Mouse (Mus musculus): ENCODE data around the gene Ambp.

Ambp gene

DNA sequence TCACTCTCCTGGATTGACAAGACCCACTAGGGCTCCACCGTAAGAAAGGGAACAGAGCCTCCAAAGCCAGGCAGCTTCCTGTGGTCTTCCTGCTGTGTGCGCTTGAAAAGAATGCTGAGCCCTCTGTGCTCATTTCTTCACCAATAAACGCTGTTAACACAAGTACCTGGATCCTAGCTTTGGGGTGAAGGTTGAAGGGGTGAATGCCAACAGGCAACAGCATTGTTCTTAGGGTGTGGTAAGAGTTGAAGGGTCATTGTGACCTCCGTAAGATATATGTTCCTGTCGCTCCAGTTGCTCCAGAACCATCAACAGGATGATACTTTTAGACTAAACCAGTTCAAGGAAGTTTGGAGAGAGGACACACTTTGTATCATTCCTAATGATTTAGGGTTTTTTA lies at the start of gene Ambp:
TSS of gene Ambp (minus strand) at position 101 of the 400 bp plus-strand sequence.
- DNase-seq = no peak

DNA sequence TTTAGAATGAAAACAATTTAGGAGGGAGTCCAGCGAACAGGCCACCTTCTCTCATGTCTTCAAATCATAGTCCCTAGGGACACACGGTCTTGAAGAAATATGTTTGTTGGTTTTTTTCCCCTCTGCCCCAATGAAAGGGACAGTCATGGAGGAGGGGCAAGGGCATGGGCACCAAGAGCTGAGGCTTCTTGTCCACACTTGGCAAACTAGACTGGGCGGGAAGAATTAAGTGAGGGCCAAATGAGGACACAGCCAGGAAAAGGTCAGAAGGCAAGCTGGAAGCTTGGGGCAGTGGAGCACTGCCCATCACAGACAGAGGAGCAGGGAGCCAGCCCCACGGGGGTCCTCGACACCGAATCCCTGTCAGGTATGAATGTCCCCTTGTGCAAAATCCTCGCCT lies 49.3 kb upstream of the Ambp start:
- no peak for DNase-seq

DNA sequence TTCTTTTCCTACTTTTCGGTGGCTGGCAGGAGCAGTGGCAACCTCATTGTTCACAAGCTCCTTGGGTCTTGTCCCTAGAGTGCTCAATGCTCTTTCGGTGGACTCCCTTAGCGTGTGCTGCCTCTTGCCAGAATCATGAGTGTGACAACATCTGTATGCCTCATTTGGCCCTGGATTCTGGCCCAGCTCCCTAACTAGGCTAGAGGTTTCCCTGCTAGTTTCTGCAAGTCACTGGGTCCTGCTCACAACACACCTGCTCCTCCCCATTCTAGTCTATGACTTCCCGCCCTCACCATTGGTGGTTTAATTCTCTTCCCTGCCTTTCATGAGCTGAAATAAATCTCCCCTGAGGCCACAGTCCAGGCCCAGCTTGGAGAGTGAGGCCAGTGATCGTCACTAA lies 44.8 kb upstream of the Ambp start:
- no peak for DNase-seq

DNA sequence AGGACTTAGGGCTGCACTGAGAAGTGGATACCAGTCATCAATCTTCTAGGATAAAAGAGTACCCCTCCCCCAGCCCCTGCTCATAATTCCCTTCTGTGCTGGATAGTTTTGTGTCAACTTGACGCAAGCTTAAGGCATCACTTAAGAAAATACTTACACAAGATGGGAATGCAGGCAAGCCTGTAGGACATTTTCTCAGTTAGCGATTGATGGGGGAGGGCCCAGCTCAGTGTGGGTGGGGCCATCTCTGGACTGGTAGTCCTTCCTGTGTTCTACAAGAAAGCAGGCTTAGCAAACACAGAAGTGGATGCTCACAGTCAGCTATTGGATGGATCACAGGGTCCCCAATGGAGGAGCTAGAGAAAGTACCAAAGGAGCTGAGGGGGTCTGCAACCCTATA lies 39.8 kb upstream of the Ambp start:
- DNase-seq = no peak

DNA sequence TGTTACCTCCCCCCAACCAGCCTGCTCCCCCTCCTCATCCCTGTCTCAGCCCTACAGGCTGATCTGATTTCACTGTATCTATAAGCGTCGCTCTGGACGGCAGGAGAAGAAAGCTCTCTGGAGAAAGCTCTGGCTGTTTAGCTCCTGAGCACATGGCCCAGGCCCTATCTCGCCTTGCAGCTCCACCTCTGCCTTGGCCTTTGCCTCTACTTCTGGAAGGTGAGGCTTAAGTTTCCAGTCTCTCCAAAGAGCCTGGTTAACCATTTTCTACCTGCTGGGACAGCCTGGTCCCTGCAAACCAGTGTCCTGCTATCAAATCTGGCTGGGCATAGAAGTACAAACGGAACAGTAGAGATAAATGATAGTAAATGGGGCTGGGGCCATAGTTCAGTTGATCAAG lies 37.0 kb upstream of the Ambp start:
- no peak for DNase-seq

DNA sequence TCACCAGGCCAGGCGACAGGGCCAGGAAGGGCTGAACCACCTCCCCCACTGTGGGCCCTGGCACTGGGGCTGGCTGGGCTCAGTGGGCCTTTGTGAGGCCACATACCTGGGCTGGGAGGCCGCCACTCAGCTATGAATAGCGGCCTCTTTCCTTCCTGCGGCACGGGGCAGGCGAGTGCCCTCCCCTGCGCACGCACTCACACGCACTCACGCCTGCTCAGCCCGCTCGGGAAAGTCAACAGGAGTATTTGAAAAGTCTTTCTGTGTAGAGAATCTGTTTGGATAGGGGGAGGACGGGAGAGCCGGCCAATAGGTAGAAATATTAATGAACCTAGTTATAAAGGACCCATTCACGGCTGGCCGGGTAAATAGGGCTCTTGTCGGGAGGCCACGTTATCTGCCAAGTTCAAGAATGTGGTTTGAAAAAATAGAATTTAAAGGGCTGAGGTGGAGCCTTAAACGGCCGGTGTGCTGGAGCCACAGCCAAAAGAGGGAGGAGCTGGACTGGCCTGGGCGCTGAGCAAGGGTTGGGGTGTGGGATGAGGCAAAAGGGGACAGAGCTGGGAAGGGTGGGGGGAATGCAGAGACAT lies 31.8 kb upstream of the Ambp start:
- peak; percentile 26 for DNase-seq

DNA sequence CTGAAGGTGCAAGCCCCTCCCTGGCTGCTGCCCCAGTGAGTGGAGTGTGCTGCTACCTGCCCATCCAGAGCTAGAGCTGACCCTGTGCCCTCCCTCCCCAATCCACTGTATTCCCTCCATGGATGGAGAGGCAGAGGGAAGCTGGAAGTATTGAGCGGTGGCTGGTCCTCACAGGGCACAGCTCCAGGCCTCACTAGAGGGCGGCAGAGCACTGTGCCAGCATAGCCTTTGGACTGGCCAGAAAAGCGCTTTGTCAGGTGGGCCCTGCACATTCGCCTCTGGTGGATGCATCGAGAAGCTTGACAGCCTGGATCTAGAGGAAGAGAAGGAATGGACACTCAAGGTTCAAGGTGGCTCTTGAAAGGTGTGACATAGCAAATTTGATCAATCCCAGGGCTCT lies 27.0 kb upstream of the Ambp start:
- peak; percentile 84 for DNase-seq

DNA sequence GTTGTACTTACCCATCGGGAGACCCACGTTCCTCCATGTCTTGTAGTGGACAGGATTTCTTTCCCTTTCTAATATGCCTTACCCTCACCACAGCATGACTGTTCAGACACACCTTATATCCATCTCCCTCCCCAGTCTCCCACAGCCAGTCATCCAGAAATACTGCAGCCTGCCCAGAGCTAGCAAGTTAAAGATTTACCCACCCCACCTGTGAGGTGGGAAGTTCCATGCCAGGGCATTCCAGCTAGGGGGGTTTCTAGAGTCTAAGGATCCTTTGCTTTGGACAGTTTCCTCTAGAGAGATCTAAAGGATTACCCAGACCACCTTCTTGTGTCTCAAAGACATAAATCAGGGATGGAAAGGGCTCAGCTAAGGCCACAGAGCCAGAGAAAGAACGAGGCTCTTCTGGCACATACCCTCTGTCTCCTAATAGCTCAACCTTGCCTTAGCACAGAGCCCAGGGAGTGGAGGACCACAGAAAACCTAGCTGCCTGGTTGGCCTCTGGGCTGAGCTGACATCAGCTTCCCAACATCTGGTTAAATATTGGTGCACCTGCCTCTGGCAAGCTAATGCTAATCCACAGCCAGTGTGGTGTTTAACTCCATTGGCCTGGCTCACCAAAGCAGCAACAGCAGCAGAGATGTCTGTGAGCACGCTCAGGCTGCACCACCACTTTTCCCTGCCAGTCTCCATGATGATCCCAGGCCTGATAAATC lies 17.5 kb upstream of the Ambp start, which contains the start of gene Kif12:
TSS of gene Kif12 (minus strand) at position 163 of the 717 bp plus-strand sequence.
- DNase-seq = no peak

DNA sequence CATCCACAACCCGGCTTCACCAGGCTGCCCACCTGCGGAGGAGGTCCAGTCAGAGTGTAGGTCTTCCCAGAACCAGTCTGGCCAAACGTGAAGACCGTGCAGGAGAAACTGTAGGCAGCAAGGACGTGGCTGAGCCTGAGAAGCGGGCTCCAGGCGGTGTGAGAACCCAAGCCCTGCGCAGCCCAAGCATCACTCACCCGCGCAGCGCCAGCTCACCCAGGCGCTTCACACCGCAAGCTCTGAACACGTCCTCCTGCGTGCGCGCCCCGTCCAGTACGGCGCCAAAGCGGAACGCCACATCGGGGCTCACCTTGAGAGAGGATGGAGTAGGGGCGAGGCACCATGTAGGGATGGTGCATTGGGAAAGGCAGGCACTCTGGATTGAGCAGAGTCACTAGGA lies 16.5 kb upstream of the Ambp start:
- no peak for DNase-seq

DNA sequence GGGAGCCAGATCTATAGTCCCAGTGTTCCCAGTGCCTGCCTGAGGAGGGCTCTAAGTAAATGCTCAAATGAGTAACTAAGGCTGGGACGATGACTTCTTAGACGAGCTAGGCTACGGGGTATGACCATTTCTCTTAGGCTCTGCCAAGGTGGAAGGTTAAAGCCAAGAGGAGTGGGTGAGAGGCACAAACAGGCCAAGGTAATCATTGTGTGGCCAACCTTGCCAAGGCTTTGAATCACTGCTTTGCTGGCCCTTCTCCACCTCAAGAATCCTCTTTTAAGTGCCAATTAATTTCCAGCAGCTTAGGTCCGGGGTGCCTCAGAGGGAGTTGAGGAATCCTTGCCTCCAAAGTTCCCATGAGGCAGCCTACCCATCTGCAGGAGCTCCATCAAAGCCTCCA lies 15.5 kb upstream of the Ambp start:
- DNase-seq = no peak

DNA sequence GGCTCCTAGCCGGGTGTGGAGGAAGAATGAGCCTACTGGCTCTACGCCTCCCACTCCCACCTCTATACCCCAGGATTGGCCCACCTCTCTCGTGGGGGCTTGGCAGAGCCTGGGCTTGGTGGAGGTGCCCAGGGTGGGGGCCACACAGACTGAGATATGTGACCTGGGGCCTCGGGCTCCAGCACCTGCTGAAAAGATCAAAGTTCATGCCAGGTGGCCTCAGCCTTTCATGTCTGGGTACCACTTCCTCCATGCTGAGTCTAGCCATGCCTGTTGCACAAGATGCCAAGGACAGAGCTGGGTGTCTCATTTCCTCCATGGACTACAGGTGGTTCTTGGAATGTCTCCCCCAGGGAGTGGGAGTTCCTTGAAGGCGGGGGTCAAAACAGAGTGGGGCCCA lies 11.7 kb upstream of the Ambp start:
- no peak for DNase-seq

DNA sequence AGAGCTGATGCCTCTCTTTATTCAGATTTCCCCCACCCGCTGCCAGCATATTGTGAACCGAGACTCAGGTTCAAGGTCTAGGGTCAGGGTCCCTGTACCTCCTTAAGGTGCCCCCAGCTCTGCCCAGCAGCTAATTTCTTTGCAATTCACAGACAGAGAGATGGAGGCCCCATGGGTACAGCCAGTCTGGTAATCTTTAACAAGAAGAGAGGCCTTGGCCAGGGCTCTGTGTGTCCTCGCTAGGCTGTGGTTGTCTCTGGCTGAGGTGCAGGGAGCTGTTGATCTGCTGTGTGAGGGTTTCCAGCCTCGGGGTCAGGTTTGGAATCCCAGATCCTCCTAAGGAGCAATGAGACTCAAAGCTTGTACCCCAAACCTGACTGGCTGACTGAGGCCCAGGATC lies 11.0 kb upstream of the Ambp start:
- DNase-seq = no peak

DNA sequence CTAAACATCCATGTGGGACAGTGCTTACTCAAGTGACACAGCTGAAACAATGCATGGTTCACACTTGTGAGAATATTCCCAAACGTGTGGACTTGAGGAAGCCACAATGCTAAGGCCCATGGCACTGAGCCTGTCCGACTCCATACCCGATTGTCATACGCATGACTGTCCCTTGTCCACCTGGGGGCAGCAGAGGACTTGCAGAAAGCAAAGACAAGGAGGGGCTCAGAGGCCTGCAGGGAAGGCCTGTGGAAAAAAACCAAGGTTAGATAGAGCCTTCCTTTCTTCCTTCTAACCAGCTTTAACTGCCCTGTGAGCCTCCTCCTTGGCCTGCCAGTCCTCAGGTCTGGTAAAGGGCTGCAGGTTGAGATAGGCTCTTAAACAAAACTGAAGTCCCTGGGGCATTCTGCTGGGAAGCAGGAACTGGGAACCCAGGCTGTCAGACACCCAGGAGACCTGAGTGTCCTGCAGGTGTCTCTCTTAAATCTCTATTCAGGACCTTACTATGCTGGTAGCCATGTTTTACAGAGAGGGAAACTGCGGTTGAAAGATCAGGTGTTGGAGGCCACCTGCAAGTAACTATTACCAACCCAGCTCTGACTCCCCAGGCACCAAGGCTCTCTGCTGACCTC lies 4.5 kb upstream of the Ambp start:
- DNase-seq = peak; percentile 93

DNA sequence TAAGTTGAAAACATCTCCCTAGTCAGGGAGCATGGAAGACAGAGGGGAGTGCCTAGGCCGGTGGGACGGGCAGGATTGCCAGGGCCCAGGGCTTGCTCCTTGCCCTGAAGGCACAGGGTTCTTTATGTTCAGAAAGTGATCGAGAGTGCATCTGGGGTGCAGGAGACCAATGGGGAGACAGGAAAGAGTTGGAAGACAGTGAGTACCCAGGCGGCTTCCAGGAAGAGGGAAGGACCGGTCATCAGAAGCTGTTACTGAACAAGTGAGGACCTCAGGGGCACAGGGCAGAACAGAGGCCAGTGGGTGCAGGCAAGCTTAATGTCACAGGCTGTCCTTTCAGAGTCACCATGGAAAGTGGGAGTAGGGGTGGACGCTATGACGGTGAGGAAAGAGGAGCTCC lies 3.6 kb upstream of the Ambp start:
- DNase-seq = no peak

DNA sequence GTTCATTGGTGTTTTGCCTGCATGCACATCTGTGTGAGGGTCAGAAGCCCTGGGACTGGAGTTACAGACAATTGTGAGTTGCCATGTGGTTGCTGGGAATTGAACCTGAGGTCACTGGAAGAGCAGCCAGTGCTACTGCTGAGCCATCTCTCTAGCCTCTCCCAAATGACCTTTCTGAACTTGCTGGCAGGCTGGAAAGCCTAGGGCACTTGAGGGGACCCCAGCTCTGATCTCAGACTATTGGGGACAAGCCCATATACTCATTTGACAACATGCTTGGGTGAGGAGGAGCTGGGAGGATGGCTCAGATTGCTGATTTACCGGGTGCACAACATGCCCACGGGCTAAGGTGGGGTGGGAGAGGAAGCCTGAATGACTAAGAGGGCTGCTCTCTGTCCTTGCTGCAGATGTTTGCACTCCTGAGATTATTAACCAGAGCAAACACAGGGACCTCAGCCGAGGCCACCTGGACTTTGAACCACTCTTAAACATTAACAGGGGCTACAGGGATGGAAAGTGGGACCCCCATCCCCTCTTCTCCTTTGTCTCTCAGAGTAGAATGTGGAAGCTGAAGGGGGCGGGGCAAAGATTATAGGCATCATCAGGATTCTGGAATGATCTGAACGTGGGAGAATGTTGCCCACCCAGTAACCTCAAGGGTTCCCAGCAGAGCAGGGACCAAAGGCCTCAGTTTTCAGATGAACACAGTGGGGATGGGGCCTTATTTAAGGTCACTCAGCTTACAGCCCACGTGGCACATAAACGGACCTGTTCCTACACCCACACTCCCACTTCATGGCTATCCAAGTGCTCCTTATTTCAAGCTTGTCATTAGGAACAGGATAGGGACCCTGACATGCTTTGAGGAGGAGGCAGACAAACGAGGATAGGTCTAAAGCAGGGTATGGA lies 2.4 kb upstream of the Ambp start:
- DNase-seq = no peak

DNA sequence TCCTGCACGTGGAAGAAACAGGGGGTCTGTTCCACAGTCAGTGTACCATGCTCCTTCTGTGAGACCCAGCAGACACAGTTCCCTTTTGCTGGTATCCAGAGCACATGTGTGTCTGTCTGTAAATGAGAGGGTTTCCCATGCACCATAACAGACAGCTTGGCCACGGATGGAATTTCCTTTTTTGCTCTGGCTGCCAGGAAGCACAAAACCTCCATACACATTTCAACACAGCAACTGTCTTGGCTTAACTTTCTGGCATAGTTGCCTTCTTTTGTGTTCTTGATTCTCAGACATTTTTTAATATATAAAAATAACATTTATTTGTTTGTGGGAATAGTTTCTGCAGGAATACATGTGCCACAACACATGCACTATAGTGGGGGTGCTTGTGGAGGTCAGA lies 997 bp upstream of the Ambp start:
- DNase-seq = no peak

DNA sequence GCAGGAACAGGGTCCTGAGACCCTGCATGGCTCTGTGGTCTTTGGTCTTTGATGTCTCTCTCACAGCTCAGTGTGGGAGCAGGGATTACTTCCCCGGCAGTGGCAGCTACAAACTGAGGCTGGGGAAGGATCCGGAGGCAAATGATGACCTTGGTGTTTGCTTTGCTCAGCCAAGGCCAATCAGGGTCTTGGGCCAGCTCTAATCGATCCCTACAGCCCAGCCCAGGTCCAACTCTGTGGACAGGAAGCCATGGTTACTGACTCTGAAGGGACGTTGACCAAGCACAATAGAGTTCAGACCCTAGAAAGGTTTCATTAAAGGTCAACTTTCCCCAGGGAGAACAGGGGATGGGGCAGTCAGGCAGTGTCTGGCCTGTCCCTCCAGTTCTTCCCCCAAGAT lies 571 bp downstream of the Ambp start:
- no peak for DNase-seq

DNA sequence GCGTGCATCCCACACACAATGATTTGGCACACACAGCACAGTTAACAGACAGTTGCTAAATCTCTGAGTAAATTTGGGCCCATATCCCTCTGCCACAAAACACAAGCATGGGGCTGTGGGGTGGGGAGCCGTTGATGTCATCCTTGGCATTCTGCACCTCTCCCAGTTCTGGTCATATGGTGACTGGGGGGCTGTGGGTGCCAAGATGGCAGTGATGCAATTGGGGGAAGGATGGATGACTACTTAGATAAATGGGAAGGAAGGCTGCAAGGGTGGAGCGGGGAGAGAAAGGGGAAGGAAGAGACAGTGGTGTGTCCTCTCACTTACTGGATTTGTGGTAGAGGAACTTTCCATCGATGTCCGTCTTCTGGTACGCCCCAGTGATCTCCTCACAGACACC lies 3.5 kb downstream of the Ambp start:
- DNase-seq = no peak

DNA sequence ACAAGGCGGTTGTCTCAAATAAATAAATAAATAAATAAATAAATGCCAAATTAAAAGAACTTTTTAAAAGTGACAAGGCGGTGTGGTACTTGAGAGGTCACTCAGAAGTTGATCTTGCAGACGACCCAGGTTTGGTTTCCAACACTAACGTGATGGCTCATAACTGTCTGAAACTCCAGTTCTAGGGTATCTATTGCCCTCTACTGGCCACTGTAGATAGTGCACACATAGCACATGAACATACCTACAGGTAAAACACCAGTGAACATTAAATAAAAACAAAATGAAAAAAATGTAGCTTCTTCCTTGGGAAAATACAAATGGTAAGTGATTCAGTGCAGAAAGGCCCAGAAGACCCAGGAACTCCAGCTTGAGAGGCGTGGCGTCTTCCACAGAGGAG lies 7.3 kb downstream of the Ambp start:
- DNase-seq = no peak

DNA sequence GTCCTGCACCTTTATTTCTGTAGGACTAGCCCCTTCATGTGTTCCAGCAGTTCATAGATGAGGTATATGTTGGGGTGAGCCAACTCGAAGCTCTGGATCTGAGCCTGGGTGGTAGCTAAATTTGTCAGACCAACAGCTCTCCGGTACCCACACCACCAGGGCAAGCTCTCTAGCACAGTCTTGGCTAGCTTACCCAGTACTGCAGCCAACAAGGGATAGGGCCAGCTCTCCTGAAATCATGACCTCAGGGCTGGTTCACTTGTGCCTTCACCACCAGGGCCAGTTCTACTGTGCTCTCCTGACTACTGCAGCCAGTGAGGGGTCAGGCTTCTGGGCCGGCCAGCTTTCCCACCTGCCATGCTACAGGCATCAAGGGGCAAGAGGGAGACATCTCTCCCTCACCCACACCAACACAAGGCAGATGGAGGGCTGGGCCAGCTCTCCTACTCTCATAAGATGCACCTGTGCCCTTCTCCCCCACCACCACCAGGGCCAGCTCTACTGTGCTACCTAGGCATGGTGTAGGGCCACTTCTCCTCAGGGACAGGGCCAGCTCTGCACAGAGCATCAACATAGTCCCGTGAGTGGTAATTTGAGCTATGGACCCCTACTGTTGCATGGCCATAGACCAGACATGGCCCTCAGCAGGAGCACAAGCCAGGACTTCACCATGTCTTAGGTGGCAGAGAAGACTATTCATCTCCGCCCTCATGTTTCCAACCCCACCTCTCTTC lies 24.5 kb downstream of the Ambp start:
- DNase-seq = no peak

DNA sequence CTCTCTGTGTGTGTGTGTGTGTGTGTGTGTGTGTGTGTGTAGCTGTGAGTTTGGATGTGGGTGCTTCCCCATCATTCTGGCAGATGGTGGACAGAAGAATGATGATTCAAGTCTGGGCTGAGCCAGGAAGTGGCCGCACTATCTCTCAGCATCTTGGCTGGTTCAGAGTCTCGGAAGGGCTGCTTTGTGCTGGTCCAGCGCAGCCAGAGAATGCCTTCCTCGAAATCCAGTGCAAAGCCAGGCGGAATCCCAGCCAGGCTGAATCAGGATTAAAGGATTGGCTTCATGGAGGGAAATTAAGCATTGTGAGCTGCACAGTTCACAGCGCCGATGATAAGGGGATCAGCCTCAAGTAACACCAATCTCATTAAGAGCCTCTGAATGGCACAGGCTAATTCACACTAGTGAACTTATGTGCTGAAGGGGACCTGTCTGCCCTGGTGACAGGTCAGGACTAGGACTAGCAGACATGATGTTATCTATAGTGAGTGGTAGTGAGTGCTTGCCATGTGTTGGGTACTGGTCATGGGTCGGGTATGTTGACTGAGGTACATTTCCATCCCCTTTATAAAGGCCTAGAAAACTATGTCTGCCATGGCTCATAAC lies 29.6 kb downstream of the Ambp start:
- DNase-seq = no peak

Data from embryo, embryonic 11 days (tissue).